Mouse (Mus musculus) CH12.LX (cell line): ENCODE results near the gene Ackr4.

Source experiments
- BHLHE40 ChIP-seq: IDR thresholded peaks from 2 replicates; pipeline ENCODE4 v1.6.1; 2011; ENCODE audit warnings: mild to moderate bottlenecking, low read depth, low read length, improper control_type of control experiment
- CTCF ChIP-seq, 2 experiments: IDR thresholded peaks in 1 of 2; conservative IDR thresholded peaks in 1 of 2; 2 replicates each; pipeline ENCODE4 v1.5.1; 2011 to 2012; ENCODE audit warnings: low read depth in 2 of 2, low read length in 2 of 2, improper control_type of control experiment in 1 of 2, inconsistent platforms in 1 of 2, mild to moderate bottlenecking in 1 of 2, moderate library complexity in 1 of 2
- EP300 ChIP-seq: IDR thresholded peaks from 2 replicates; pipeline ENCODE4 v1.6.1; 2011; ENCODE audit warnings: low read length, improper control_type of control experiment
- POLR2A ChIP-seq: IDR thresholded peaks from 2 replicates; pipeline ENCODE4 v1.6.1; 2011; ENCODE audit warnings: low read depth, mild to moderate bottlenecking, improper control_type of control experiment, low read length

DNA sequence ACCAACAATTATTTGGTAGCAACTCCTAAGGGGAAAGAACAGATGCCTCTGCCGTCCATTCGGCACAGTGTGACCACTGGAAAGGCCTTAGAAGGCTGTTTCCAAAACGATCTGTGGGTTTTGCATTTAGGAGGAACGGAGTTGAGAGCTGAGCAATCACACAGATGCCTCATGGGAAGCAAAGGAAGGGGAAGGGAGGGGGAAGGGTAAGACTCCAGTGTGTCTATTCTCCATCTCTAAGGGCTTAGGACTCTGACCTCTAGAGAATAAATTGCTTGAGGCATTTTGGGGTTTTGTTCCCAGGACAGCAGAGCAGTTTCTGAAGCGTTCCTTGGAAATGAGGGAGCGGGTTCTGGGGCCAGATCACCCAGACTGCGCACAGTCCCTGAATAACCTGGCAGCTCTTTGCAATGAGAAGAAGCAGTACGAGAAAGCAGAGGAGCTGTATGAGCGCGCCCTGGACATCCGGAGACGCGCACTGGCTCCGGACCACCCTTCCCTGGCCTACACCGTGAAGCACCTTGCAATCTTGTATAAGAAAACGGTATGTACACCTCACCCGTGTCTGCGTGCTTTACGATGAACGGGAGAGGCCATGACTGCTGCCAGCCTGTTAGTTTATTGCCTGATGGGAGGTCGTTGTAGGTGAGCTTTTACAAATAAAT, 87.6 kb downstream of the Ackr4 start:
- TF ChIP-seq EP300, result no peak
- no peak for TF ChIP-seq POLR2A
- TF ChIP-seq CTCF (conservative IDR thresholded peaks at IDR 0.05 in 1 of 2, IDR thresholded peaks at IDR 0.05 in 1 of 2; ENCODE audit: low read depth in 2 of 2, low read length in 2 of 2), result no peak
- no peak for TF ChIP-seq BHLHE40
